Mouse (Mus musculus) adrenal gland, adult 18-20 months (tissue): ENCODE results near the gene Icosl. TPM values are rescaled to one million over a fixed set of nuclear protein-coding genes. Genes with fewer than 3 reads are reported as not detected.
"Not testable (repeated sequence)": the region's sequence is repeated elsewhere in the genome, so short reads cannot be mapped to it uniquely, and the experiment has no call there.

Experiments used
- DNase-seq, 2 experiments: peaks; one replicate each; pipeline ENCODE4 v3.0.0; 2021 to 2022; ENCODE audit warnings: low spot score in 2 of 2
- long read RNA-seq, 2 experiments: library from polyadenylated mRNA; stranded (forward); transcript quantifications; one replicate each; pipeline ENCODE4 v2.0.0; 2021
- total RNA-seq, 2 experiments: library from RNA; stranded (reverse); gene quantifications; 1 replicate in 1 of 2; 2 replicates in 1 of 2; pipeline ENCODE4 v1.2.3; 2021

The Icosl gene
- total RNA-seq, result 10 to 100 TPM; 13.2 to 18.2 TPM
- long read RNA-seq, experiment 1, partial matches to known transcripts, result 1 of 6 reads
- long read RNA-seq, experiment 1, other reads (novel, unspliced or antisense), result 1 of 6 reads
- long read RNA-seq, experiment 2, transcript Icosl-201 (7 exons, 2,814 nt), result major isoform, 5 of 8 reads
- long read RNA-seq, experiment 2, partial matches to known transcripts, result 3 of 8 reads
- long read RNA-seq, experiment 2, other reads (novel, unspliced or antisense), result 0 of 8 reads

GRCm38 (mm10) chr10:78069101-78070011 is at the start of gene Icosl:
Gene Icosl, plus strand, starts transcription at chr10:78069302.
- peak; percentile 83 to 87 for DNase-seq

- not testable (repeated sequence) for DNase-seq
Measured at GRCm38 (mm10) chr10:78019984-78020383, 49.1 kb upstream of the Icosl start.

- not testable (repeated sequence) for DNase-seq
Measured at GRCm38 (mm10) chr10:78025453-78025852, 43.6 kb upstream of the Icosl start.

- peak; percentile 61 to 74 for DNase-seq
Measured at GRCm38 (mm10) chr10:78028129-78028528, 41.0 kb upstream of the Icosl start.

- DNase-seq, result no peak
Measured at GRCm38 (mm10) chr10:78029080-78029479, 40.0 kb upstream of the Icosl start.

GRCm38 (mm10) chr10:78031987-78032386 is 37.1 kb upstream of the Icosl start:
- DNase-seq, result no peak

- DNase-seq, result no peak
Measured at GRCm38 (mm10) chr10:78037139-78037538, 32.0 kb upstream of the Icosl start.

GRCm38 (mm10) chr10:78041647-78042046 is 27.5 kb upstream of the Icosl start, which contains the start of gene Dnmt3l:
Gene Dnmt3l, plus strand, starts transcription at chr10:78041947.
- DNase-seq, result no peak

- DNase-seq, result no peak
Measured at GRCm38 (mm10) chr10:78042096-78042495, 27.0 kb upstream of the Icosl start.

- DNase-seq, result no peak
Measured at GRCm38 (mm10) chr10:78042697-78043405, 26.3 kb upstream of the Icosl start.

- peak; percentile 70 to 71 for DNase-seq
Measured at GRCm38 (mm10) chr10:78043406-78043836, 25.7 kb upstream of the Icosl start, which contains the start of gene Aire. Gene Aire, minus strand, starts transcription at chr10:78043610.

- DNase-seq, result no peak
Measured at GRCm38 (mm10) chr10:78044531-78044930, 24.6 kb upstream of the Icosl start.

- no peak for DNase-seq
Measured at GRCm38 (mm10) chr10:78046388-78046787, 22.7 kb upstream of the Icosl start.

- no peak for DNase-seq
Measured at GRCm38 (mm10) chr10:78048061-78048730, 20.9 kb upstream of the Icosl start.

- no peak for DNase-seq
Measured at GRCm38 (mm10) chr10:78049519-78050035, 19.5 kb upstream of the Icosl start.

- DNase-seq, result peak in 1 of 2 experiments; percentile 34
Measured at GRCm38 (mm10) chr10:78054633-78055565, 14.2 kb upstream of the Icosl start.

- DNase-seq, result no peak
Measured at GRCm38 (mm10) chr10:78057056-78057455, 12.0 kb upstream of the Icosl start.

GRCm38 (mm10) chr10:78063122-78063521 is 6.0 kb upstream of the Icosl start:
- DNase-seq, result no peak

GRCm38 (mm10) chr10:78067226-78067625 is 1.9 kb upstream of the Icosl start:
- no peak for DNase-seq
